Mouse (Mus musculus) erythroblast, embryonic 14.5 days (primary cell): Measurements from ENCODE around the gene Dtx1. TPM values are rescaled to one million over a fixed set of nuclear protein-coding genes. Genes with fewer than 3 reads are reported as not detected.

ENCODE experiments used
- H3K27me3 ChIP-seq: 2 replicates; pipeline ENCODE4 v1.6.1; 2012; ENCODE audit warnings: inconsistent platforms; ENCODE audit not compliant: control insufficient read depth
- H3K36me3 ChIP-seq: 2 replicates; pipeline ENCODE4 v1.6.1; 2012; ENCODE audit warnings: mild to moderate bottlenecking, inconsistent platforms; ENCODE audit not compliant: control insufficient read depth
- H3K4me1 ChIP-seq: 2 replicates; pipeline ENCODE4 v1.6.1; 2012; ENCODE audit warnings: inconsistent platforms; ENCODE audit not compliant: control insufficient read depth
- H3K4me3 ChIP-seq: replicated peaks from 2 replicates; pipeline ENCODE3; 2012; ENCODE audit warnings: moderate library complexity, mild to moderate bottlenecking, inconsistent platforms
- H3K9me3 ChIP-seq: 2 replicates; pipeline ENCODE4 v1.6.1; 2012; ENCODE audit warnings: low read length, inconsistent platforms, mixed read lengths; ENCODE audit not compliant: control insufficient read depth
- GATA1 ChIP-seq: IDR thresholded peaks from 2 replicates; pipeline ENCODE4 v1.6.1; 2012; ENCODE audit warnings: low read length, inconsistent platforms, mixed read lengths
- TAL1 ChIP-seq: IDR thresholded peaks from 3 replicates; pipeline ENCODE4 v1.6.1; 2012; ENCODE audit warnings: low read length, inconsistent platforms, mixed read lengths
- polyA plus RNA-seq: library from polyadenylated mRNA; stranded (reverse); fragments of >175 nt; gene quantifications from 2 replicates; pipeline ENCODE4 v1.2.3, GENCODE M21; 2012

The Dtx1 gene
- polyA plus RNA-seq, 1 experiment, result not detected

- no peaks in the 10 kb centered on the region for H3K4me1 ChIP-seq
- TF ChIP-seq GATA1, result no peak
- no peak for TF ChIP-seq TAL1
- 0 out of 2 replicates have a peak, but pooled peaks cover 2% of the 10 kb centered on the region for H3K9me3 ChIP-seq
- peaks cover 48% of the 10 kb centered on the region for H3K27me3 ChIP-seq
- H3K36me3 ChIP-seq, result no peaks in the 10 kb centered on the region
- no peak overlapping the region for H3K4me3 ChIP-seq
These were observed 1.4 kb downstream of the Dtx1 start for GRCm38 (mm10) chr5:120710161-120710825.

GRCm38 (mm10) chr5:120706976-120707375 lies 4.8 kb downstream of the Dtx1 start:
- Histone ChIP-seq H3K9me3 (0 out of 2 replicates have a peak, but pooled peaks cover 2% of the 10 kb centered on the region), H3K36me3 (no peaks in the 10 kb centered on the region), H3K27me3 (peaks cover 32% of the 10 kb centered on the region), H3K4me3 (no peak overlapping the region), H3K4me1 (no peaks in the 10 kb centered on the region)
- TF ChIP-seq TAL1 (no peak), GATA1 (no peak)

- H3K4me1 ChIP-seq, result no peaks in the 10 kb centered on the region
- peaks cover 27% of the 10 kb centered on the region for H3K27me3 ChIP-seq
- H3K9me3 ChIP-seq, result 0 out of 2 replicates have a peak, but pooled peaks cover 2% of the 10 kb centered on the region
- H3K4me3 ChIP-seq, result no peak overlapping the region
- H3K36me3 ChIP-seq, result no peaks in the 10 kb centered on the region
- TF ChIP-seq GATA1 (no peak), TAL1 (no peak)
These were observed 5.2 kb downstream of the Dtx1 start for GRCm38 (mm10) chr5:120706541-120706940.

GRCm38 (mm10) chr5:120704421-120704820 lies 7.3 kb downstream of the Dtx1 start:
- no peaks in the 10 kb centered on the region for H3K9me3 ChIP-seq
- no peaks in the 10 kb centered on the region for H3K36me3 ChIP-seq
- peaks cover 6% of the 10 kb centered on the region for H3K27me3 ChIP-seq
- no peaks in the 10 kb centered on the region for H3K4me1 ChIP-seq
- TF ChIP-seq GATA1 (no peak), TAL1 (no peak)
- no peak overlapping the region for H3K4me3 ChIP-seq

- H3K36me3 ChIP-seq, result no peaks in the 10 kb centered on the region
- H3K4me1 ChIP-seq, result no peaks in the 10 kb centered on the region
- TF ChIP-seq GATA1 (no peak), TAL1 (no peak)
- no peaks in the 10 kb centered on the region for H3K9me3 ChIP-seq
- H3K27me3 ChIP-seq, result peaks cover 3% of the 10 kb centered on the region
- H3K4me3 ChIP-seq, result no peak overlapping the region
These were observed 8.1 kb downstream of the Dtx1 start for GRCm38 (mm10) chr5:120703660-120704059.

- H3K27me3 ChIP-seq, result peaks cover 3% of the 10 kb centered on the region
- no peaks in the 10 kb centered on the region for H3K36me3 ChIP-seq
- no peak for TF ChIP-seq GATA1
- TF ChIP-seq TAL1, result no peak
- H3K4me3 ChIP-seq, result no peak overlapping the region
- H3K9me3 ChIP-seq, result no peaks in the 10 kb centered on the region
- no peaks in the 10 kb centered on the region for H3K4me1 ChIP-seq
These were observed 8.8 kb downstream of the Dtx1 start for GRCm38 (mm10) chr5:120702969-120703368.

- Histone ChIP-seq H3K9me3 (no peaks in the 10 kb centered on the region), H3K27me3 (peaks cover 3% of the 10 kb centered on the region), H3K4me3 (no peak overlapping the region)
These were observed 9.3 kb downstream of the Dtx1 start for GRCm38 (mm10) chr5:120702421-120702820.

GRCm38 (mm10) chr5:120700996-120701790 lies 10.5 kb downstream of the Dtx1 start:
- no peaks in the 10 kb centered on the region for H3K36me3 ChIP-seq
- no peak overlapping the region for H3K4me3 ChIP-seq
- TF ChIP-seq GATA1 (no peak), TAL1 (no peak)
- H3K4me1 ChIP-seq, result no peaks in the 10 kb centered on the region
- H3K27me3 ChIP-seq, result peaks cover 5% of the 10 kb centered on the region
- no peaks in the 10 kb centered on the region for H3K9me3 ChIP-seq

More at GRCm38 (mm10) chr5:120702421-120702820, 9.3 kb downstream of the Dtx1 start:
- H3K4me1 ChIP-seq, result no peaks in the 10 kb centered on the region
- no peaks in the 10 kb centered on the region for H3K36me3 ChIP-seq
- no peak for TF ChIP-seq TAL1
- no peak for TF ChIP-seq GATA1

- no peaks in the 10 kb centered on the region for H3K36me3 ChIP-seq
- H3K27me3 ChIP-seq, result peaks cover 25% of the 10 kb centered on the region
- no peaks in the 10 kb centered on the region for H3K9me3 ChIP-seq
- TF ChIP-seq TAL1 (no peak), GATA1 (no peak)
- no peaks in the 10 kb centered on the region for H3K4me1 ChIP-seq
- H3K4me3 ChIP-seq, result no peak overlapping the region
These were observed 12.8 kb downstream of the Dtx1 start for GRCm38 (mm10) chr5:120698801-120699391.
